Mouse (Mus musculus): ENCODE results near the gene Mrpl47. TPM values are rescaled to one million over a fixed set of nuclear protein-coding genes. Genes with fewer than 3 reads are reported as not detected.
"Not testable (repeated sequence)": the region's sequence is repeated elsewhere in the genome, so short reads cannot be mapped to it uniquely, and the experiment has no call there.

Gene Mrpl47
- polyA plus RNA-seq, 1 experiment from 2014 or later = 15.2 TPM

GRCm38 (mm10) chr3:32738549-32738948 lies 1.1 kb upstream of the Mrpl47 start:
- no peaks in the 10 kb centered on the region for H3K9me3 ChIP-seq (replicated peaks)
- H3K27ac ChIP-seq (replicated peaks) = no peak overlapping the region
- no peaks in the 10 kb centered on the region for H3K27me3 ChIP-seq
- peaks cover 13% of the 10 kb centered on the region for H3K36me3 ChIP-seq (replicated peaks)
- 83% methylated on average over 5 of the region's 5 CpGs for WGBS (ENCODE audit: insufficient replicate concordance)
- no peak overlapping the region for H3K9ac ChIP-seq
- H3K4me3 ChIP-seq (replicated peaks) = no peak overlapping the region
- peaks cover 31% of the 10 kb centered on the region for H3K4me1 ChIP-seq (replicated peaks)
- ATAC-seq (ENCODE audit: insufficient read depth) = no peak
- H3K4me2 ChIP-seq = peak overlapping the region; percentile 88; the same call in 1 of the 2 replicates

- Histone ChIP-seq H3K4me3 (replicated peaks) (peak within 1 kb of the TSS; percentile 88), H3K9ac (peak within 1 kb of the TSS; percentile 81), H3K27ac (replicated peaks) (peak within 1 kb of the TSS; percentile 82), H3K36me3 (replicated peaks) (peaks cover 26% of the 10 kb centered on the region), H3K4me2 (peak within 1 kb of the TSS; percentile 88), H3K27me3 (no peaks in the 10 kb centered on the region), H3K9me3 (replicated peaks) (no peaks in the 10 kb centered on the region), H3K4me1 (replicated peaks) (peaks cover 31% of the 10 kb centered on the region)
- whole genome bisulfite sequencing (ENCODE audit: insufficient replicate concordance) = under 1% methylated on average over 62 of the region's 62 CpGs
- ATAC-seq (ENCODE audit: insufficient read depth) = peak; percentile 94
These were observed 897 bp downstream of the Mrpl47 start, which contains the start of gene Ndufb5 for GRCm38 (mm10) chr3:32736244-32737171. TSS of gene Ndufb5 (plus strand) at chr3:32736990.

- no peak overlapping the region for H3K4me2 ChIP-seq
- H3K27me3 ChIP-seq = no peaks in the 10 kb centered on the region
- ATAC-seq (ENCODE audit: insufficient read depth) = no peak
- H3K9ac ChIP-seq = no peak overlapping the region
- 81% methylated on average over 4 of the region's 4 CpGs for WGBS (ENCODE audit: insufficient replicate concordance)
- no peaks in the 10 kb centered on the region for H3K9me3 ChIP-seq (replicated peaks)
- no peaks in the 10 kb centered on the region for H3K4me1 ChIP-seq (replicated peaks)
- no peak overlapping the region for H3K27ac ChIP-seq (replicated peaks)
- H3K4me3 ChIP-seq (replicated peaks) = no peak overlapping the region
- peaks cover 89% of the 10 kb centered on the region for H3K36me3 ChIP-seq (replicated peaks)
These were observed 9.5 kb downstream of the Mrpl47 start for GRCm38 (mm10) chr3:32727861-32728260.

- 75% methylated on average over 5 of the region's 5 CpGs for WGBS (ENCODE audit: insufficient replicate concordance)
- H3K27me3 ChIP-seq = no peaks in the 10 kb centered on the region
- ATAC-seq (ENCODE audit: insufficient read depth) = no peak
- no peak overlapping the region for H3K4me3 ChIP-seq (replicated peaks)
- no peaks in the 10 kb centered on the region for H3K4me1 ChIP-seq (replicated peaks)
- no peak overlapping the region for H3K4me2 ChIP-seq
- H3K9ac ChIP-seq = no peak overlapping the region
- no peaks in the 10 kb centered on the region for H3K9me3 ChIP-seq (replicated peaks)
- H3K27ac ChIP-seq (replicated peaks) = no peak overlapping the region
- peaks cover 91% of the 10 kb centered on the region for H3K36me3 ChIP-seq (replicated peaks)
These were observed 11.5 kb downstream of the Mrpl47 start for GRCm38 (mm10) chr3:32725951-32726350.

- no peaks in the 10 kb centered on the region for H3K9me3 ChIP-seq (replicated peaks)
- no peak overlapping the region for H3K4me3 ChIP-seq (replicated peaks)
- no peak for ATAC-seq (ENCODE audit: insufficient read depth)
- WGBS (ENCODE audit: insufficient replicate concordance) = 84% methylated on average over 7 of the region's 7 CpGs
- H3K27ac ChIP-seq (replicated peaks) = no peak overlapping the region
- H3K4me2 ChIP-seq = no peak overlapping the region
- no peaks in the 10 kb centered on the region for H3K4me1 ChIP-seq (replicated peaks)
- no peaks in the 10 kb centered on the region for H3K27me3 ChIP-seq
- no peak overlapping the region for H3K9ac ChIP-seq
- peaks cover 92% of the 10 kb centered on the region for H3K36me3 ChIP-seq (replicated peaks)
These were observed 13.2 kb downstream of the Mrpl47 start for GRCm38 (mm10) chr3:32724191-32724590.

- H3K4me2 ChIP-seq = no peak overlapping the region
- H3K9ac ChIP-seq = no peak overlapping the region
- no peaks in the 10 kb centered on the region for H3K4me1 ChIP-seq (replicated peaks)
- no peaks in the 10 kb centered on the region for H3K9me3 ChIP-seq (replicated peaks)
- no peak overlapping the region for H3K27ac ChIP-seq (replicated peaks)
- no peak for ATAC-seq (ENCODE audit: insufficient read depth)
- 82% methylated on average over 5 of the region's 5 CpGs for WGBS (ENCODE audit: insufficient replicate concordance)
- H3K36me3 ChIP-seq (replicated peaks) = peaks cover 97% of the 10 kb centered on the region
- H3K27me3 ChIP-seq = no peaks in the 10 kb centered on the region
- H3K4me3 ChIP-seq (replicated peaks) = no peak overlapping the region
These were observed 19.1 kb downstream of the Mrpl47 start for GRCm38 (mm10) chr3:32718271-32718670.

GRCm38 (mm10) chr3:32717403-32717802 lies 20.0 kb downstream of the Mrpl47 start:
- WGBS (ENCODE audit: insufficient replicate concordance) = 86% methylated on average over 6 of the region's 6 CpGs
- H3K9me3 ChIP-seq (replicated peaks); H3K4me1 ChIP-seq (replicated peaks); H3K27ac ChIP-seq (replicated peaks); ATAC-seq (ENCODE audit: insufficient read depth); H3K4me2 ChIP-seq; H3K4me3 ChIP-seq (replicated peaks); H3K27me3 ChIP-seq; H3K9ac ChIP-seq: not testable (repeated sequence)
- H3K36me3 ChIP-seq (replicated peaks) = peaks cover 97% of the 10 kb centered on the region

GRCm38 (mm10) chr3:32713711-32714110 lies 23.7 kb downstream of the Mrpl47 start:
- no peaks in the 10 kb centered on the region for H3K9me3 ChIP-seq (replicated peaks)
- H3K4me2 ChIP-seq = no peak overlapping the region
- H3K36me3 ChIP-seq (replicated peaks) = peaks cover 73% of the 10 kb centered on the region
- H3K27ac ChIP-seq (replicated peaks) = no peak overlapping the region
- peaks cover 10% of the 10 kb centered on the region for H3K4me1 ChIP-seq (replicated peaks)
- H3K27me3 ChIP-seq = no peaks in the 10 kb centered on the region
- ATAC-seq (ENCODE audit: insufficient read depth) = no peak
- WGBS (ENCODE audit: insufficient replicate concordance) = 82% methylated on average over 3 of the region's 3 CpGs
- H3K4me3 ChIP-seq (replicated peaks) = no peak overlapping the region
- H3K9ac ChIP-seq = no peak overlapping the region

- peak overlapping the region; percentile 87 for H3K9ac ChIP-seq
- peak overlapping the region; percentile 90 for H3K27ac ChIP-seq (replicated peaks)
- ATAC-seq (ENCODE audit: insufficient read depth) = no peak
- peak overlapping the region; percentile 75 for H3K4me2 ChIP-seq
- H3K27me3 ChIP-seq = no peaks in the 10 kb centered on the region
- H3K4me3 ChIP-seq (replicated peaks) = peak overlapping the region; percentile 100
- no peaks in the 10 kb centered on the region for H3K9me3 ChIP-seq (replicated peaks)
- 5% methylated on average over 9 of the region's 9 CpGs for WGBS (ENCODE audit: insufficient replicate concordance)
- peaks cover 31% of the 10 kb centered on the region for H3K36me3 ChIP-seq (replicated peaks)
- H3K4me1 ChIP-seq (replicated peaks) = peaks cover 20% of the 10 kb centered on the region
These were observed 28.0 kb downstream of the Mrpl47 start for GRCm38 (mm10) chr3:32709388-32709787.

GRCm38 (mm10) chr3:32708368-32709231 lies 28.8 kb downstream of the Mrpl47 start:
- peak overlapping the region; percentile 75 for H3K4me2 ChIP-seq
- WGBS (ENCODE audit: insufficient replicate concordance) = under 1% methylated on average over 88 of the region's 90 CpGs
- H3K36me3 ChIP-seq (replicated peaks) = peaks cover 23% of the 10 kb centered on the region
- H3K4me3 ChIP-seq (replicated peaks) = peak overlapping the region; percentile 100
- H3K27ac ChIP-seq (replicated peaks) = peak overlapping the region; percentile 90
- peaks cover 20% of the 10 kb centered on the region for H3K4me1 ChIP-seq (replicated peaks)
- peak overlapping the region; percentile 87 for H3K9ac ChIP-seq
- H3K9me3 ChIP-seq (replicated peaks) = no peaks in the 10 kb centered on the region
- no peaks in the 10 kb centered on the region for H3K27me3 ChIP-seq
- ATAC-seq (ENCODE audit: insufficient read depth) = peak; percentile 99

- H3K4me3 ChIP-seq (replicated peaks) = peak overlapping the region; percentile 100
- H3K9me3 ChIP-seq (replicated peaks) = no peaks in the 10 kb centered on the region
- no peak overlapping the region for H3K9ac ChIP-seq
- H3K4me2 ChIP-seq = peak overlapping the region; percentile 75
- peaks cover 17% of the 10 kb centered on the region for H3K36me3 ChIP-seq (replicated peaks)
- H3K4me1 ChIP-seq (replicated peaks) = peaks cover 20% of the 10 kb centered on the region
- WGBS (ENCODE audit: insufficient replicate concordance) = 1% methylated on average over 4 of the region's 4 CpGs
- ATAC-seq (ENCODE audit: insufficient read depth) = no peak
- no peak overlapping the region for H3K27ac ChIP-seq (replicated peaks)
- H3K27me3 ChIP-seq = no peaks in the 10 kb centered on the region
These were observed 29.4 kb downstream of the Mrpl47 start for GRCm38 (mm10) chr3:32708052-32708367.

All from liver, embryonic 15.5 days (tissue).